Mouse (Mus musculus) forebrain, embryonic 12.5 days (tissue): ENCODE data around the gene Gxylt2. TPM values are rescaled to one million over a fixed set of nuclear protein-coding genes. Genes with fewer than 3 reads are reported as not detected.

Experiments
- ATAC-seq: fragments of 200-750 bp; cut with Nextera tagmentation; 2 replicates; pipeline ENCODE4 v1.8.0; 2017; ENCODE audit warnings: moderate TSS enrichment; ENCODE audit not compliant: low FRiP score
- H3K27ac ChIP-seq: fragments of 300-500 bp; sonication (generic); 2 replicates; pipeline ENCODE4 v1.5.1; 2016; ENCODE audit warnings: mild to moderate bottlenecking
- H3K27me3 ChIP-seq: fragments of 300-500 bp; sonication (generic); 2 replicates; pipeline ENCODE4 v1.6.1; 2016; ENCODE audit warnings: mild to moderate bottlenecking
- H3K36me3 ChIP-seq: fragments of 300-500 bp; sonication (generic); replicated peaks from 2 replicates; pipeline ENCODE4 v1.6.1; 2016; ENCODE audit warnings: mild to moderate bottlenecking
- H3K4me1 ChIP-seq: fragments of 300-500 bp; sonication (generic); 2 replicates; pipeline ENCODE4 v1.6.1; 2016
- H3K4me2 ChIP-seq: fragments of 300-500 bp; sonication (generic); 2 replicates; pipeline ENCODE4 v1.6.1; 2016; ENCODE audit warnings: mild to moderate bottlenecking, moderate library complexity
- H3K4me3 ChIP-seq: fragments of 300-500 bp; sonication (generic); replicated peaks from 2 replicates; pipeline ENCODE4 v1.5.1; 2016; ENCODE audit warnings: mild to moderate bottlenecking
- H3K9ac ChIP-seq: fragments of 300-500 bp; sonication (generic); 2 replicates; pipeline ENCODE4 v1.6.1; 2016; ENCODE audit warnings: mild to moderate bottlenecking
- H3K9me3 ChIP-seq: fragments of 300-500 bp; sonication (generic); 2 replicates; pipeline ENCODE4 v1.6.1; 2016
- WGBS: fragments of 180-500 bp; shearing (Covaris S2); methylation state at CpG from one replicate; pipeline ENCODE4 v1.1.7; 2016; 5-methylcytosine and 5-hydroxymethylcytosine counted together
- polyA plus RNA-seq: library from polyadenylated mRNA; unstranded; fragments of >200 nt; fragmentation: Nextera tagmentation; extraction: Ambion mirVana; gene quantifications from 2 replicates; pipeline ENCODE4 v1.2.1, GENCODE M21; 2016

The Gxylt2 gene
- 1.8 and 3.5 TPM in 2 replicates for polyA plus RNA-seq

DNA sequence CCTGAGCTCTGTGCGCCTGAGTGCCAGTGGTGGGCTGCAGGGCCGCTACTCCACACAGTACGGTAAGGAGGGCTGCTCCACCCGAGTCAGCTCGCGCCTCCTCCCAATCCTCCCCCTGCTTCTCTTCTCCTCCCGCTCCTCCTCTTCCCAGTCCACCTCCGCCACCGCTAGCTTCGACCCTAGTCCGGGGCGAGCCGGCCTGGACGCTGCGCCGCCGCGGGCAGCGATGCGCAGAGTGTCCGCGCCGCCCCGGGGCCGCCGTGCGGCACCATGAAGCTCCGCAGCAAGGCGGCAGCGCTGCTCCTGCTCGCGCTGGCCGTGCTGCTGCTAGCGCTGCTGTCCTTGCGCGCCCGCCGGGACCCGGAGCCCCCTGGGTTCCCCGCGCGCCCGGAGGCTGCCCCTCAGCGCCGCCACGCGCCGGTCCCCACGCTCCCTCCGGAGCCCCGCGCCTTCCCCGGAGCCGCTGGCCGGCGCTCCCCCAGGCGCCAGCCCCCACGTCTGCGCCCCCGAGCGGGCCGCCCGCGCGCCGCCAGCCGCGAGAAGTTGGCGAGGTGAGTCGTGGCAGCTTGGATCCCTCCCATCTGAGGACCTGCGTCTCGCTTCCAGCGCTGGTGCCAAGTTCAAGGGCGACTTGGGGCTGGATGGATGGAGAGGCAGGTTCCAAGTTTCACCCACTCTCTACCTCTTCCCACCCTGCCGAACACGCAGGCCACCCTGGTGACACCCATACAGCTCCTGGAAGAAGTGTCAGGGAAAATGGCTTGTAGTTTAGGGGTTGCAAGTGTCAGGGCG, at the start of gene Gxylt2:
Gxylt2 (plus strand) TSS at position 161 of the 792 bp plus-strand sequence.
- H3K4me3 ChIP-seq, result peak within 1 kb of the TSS; percentile 69
- WGBS, result under 1% methylated on average over 68 of the region's 77 CpGs
- peaks cover 20% of the 10 kb centered on the region for H3K4me1 ChIP-seq
- H3K4me2 ChIP-seq, result peak within 1 kb of the TSS; percentile 98
- peaks cover 43% of the 10 kb centered on the region for H3K27me3 ChIP-seq
- H3K9me3 ChIP-seq, result no peaks in the 10 kb centered on the region
- H3K9ac ChIP-seq, result peak within 1 kb of the TSS; percentile 66
- 0 out of 2 replicates have a peak within 1 kb of the TSS, but pooled peaks have one; percentile 13 for H3K27ac ChIP-seq
- H3K36me3 ChIP-seq, result no peaks in the 10 kb centered on the region
- ATAC-seq, result peak; percentile 86

DNA sequence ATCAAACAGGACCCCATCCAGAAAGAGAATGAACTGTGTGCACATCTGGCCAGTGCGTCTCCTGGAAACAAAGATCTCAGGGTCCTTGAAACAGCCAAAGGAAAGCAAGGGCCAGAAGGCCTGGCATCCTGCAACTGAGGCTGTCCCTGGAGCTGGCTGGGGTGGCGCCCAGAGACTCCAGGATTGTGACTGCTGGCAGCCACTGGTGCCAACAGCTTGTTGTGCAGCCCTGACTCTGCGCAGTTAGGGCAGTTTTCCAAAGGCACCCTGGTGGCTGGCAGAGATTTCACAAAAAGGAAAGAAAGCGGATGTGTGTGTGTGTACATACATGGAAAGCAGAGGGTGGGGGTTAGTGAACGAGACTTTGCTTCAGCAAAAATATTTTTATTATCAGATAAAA, 44.1 kb upstream of the Gxylt2 start:
- no peaks in the 10 kb centered on the region for H3K4me1 ChIP-seq
- no peak overlapping the region for H3K4me2 ChIP-seq
- no peaks in the 10 kb centered on the region for H3K9me3 ChIP-seq
- WGBS, result 86% methylated on average over 5 of the region's 5 CpGs
- no peak overlapping the region for H3K27ac ChIP-seq
- H3K4me3 ChIP-seq, result no peak overlapping the region
- no peak for ATAC-seq
- H3K36me3 ChIP-seq, result peaks cover 28% of the 10 kb centered on the region
- H3K27me3 ChIP-seq, result no peaks in the 10 kb centered on the region
- H3K9ac ChIP-seq, result no peak overlapping the region

GRCm38 (mm10) chr6:100662224-100662623, 42.3 kb upstream of the Gxylt2 start:
- Histone ChIP-seq H3K4me2 (no peak overlapping the region), H3K4me3 (no peak overlapping the region), H3K27ac (no peak overlapping the region), H3K27me3 (no peaks in the 10 kb centered on the region), H3K4me1 (no peaks in the 10 kb centered on the region), H3K9ac (no peak overlapping the region), H3K9me3 (no peaks in the 10 kb centered on the region), H3K36me3 (peaks cover 28% of the 10 kb centered on the region)
- ATAC-seq, result no peak
- 74% methylated on average over 6 of the region's 6 CpGs for WGBS

DNA sequence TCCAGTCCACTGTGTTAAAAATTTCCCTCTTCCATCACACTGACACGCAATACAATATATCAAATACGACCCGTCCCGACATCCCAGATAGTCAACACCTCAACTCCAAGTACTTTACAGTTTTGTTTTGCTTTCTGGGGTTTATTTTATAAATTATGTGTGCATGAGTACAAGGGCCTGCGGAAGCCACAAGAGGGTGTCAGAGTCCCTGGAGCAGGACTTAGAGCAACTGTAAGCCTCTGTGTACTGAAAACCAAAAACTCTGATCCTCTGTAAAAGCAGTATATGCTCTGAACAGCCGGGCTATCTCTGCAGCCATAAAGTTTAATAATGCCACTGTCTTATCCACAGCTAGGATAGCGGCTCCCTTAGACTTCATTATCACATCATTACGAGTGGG, 36.9 kb upstream of the Gxylt2 start:
- no peak for ATAC-seq
- H3K4me2 ChIP-seq, result no peak overlapping the region
- peaks cover 7% of the 10 kb centered on the region for H3K27me3 ChIP-seq
- H3K4me3 ChIP-seq, result no peak overlapping the region
- WGBS, result 95% methylated on average over 8 of the region's 8 CpGs
- H3K9ac ChIP-seq, result no peak overlapping the region
- no peaks in the 10 kb centered on the region for H3K9me3 ChIP-seq
- peaks cover 19% of the 10 kb centered on the region for H3K36me3 ChIP-seq
- no peak overlapping the region for H3K27ac ChIP-seq
- H3K4me1 ChIP-seq, result peaks cover 9% of the 10 kb centered on the region

GRCm38 (mm10) chr6:100668858-100669257, 35.7 kb upstream of the Gxylt2 start:
- Histone ChIP-seq H3K4me2 (no peak overlapping the region), H3K4me3 (no peak overlapping the region)
- 84% methylated on average over 2 of the region's 2 CpGs for WGBS

GRCm38 (mm10) chr6:100670370-100670841, 34.1 kb upstream of the Gxylt2 start:
- Histone ChIP-seq H3K9me3 (no peaks in the 10 kb centered on the region), H3K4me1 (peaks cover 9% of the 10 kb centered on the region), H3K27ac (no peak overlapping the region; the same call in 1 of the 2 replicates), H3K4me2 (peak overlapping the region; percentile 91), H3K4me3 (peak overlapping the region; percentile 83), H3K9ac (peak overlapping the region; percentile 64), H3K36me3 (no peaks in the 10 kb centered on the region), H3K27me3 (peaks cover 16% of the 10 kb centered on the region)
- ATAC-seq, result peak; percentile 63
- under 1% methylated on average over 32 of the region's 32 CpGs for WGBS

More at GRCm38 (mm10) chr6:100668858-100669257, 35.7 kb upstream of the Gxylt2 start:
- Histone ChIP-seq H3K9me3 (no peaks in the 10 kb centered on the region), H3K4me1 (peaks cover 9% of the 10 kb centered on the region), H3K9ac (no peak overlapping the region), H3K27ac (no peak overlapping the region), H3K27me3 (peaks cover 13% of the 10 kb centered on the region), H3K36me3 (peaks cover 11% of the 10 kb centered on the region)
- ATAC-seq, result no peak

- Histone ChIP-seq H3K9me3 (no peaks in the 10 kb centered on the region), H3K36me3 (no peaks in the 10 kb centered on the region), H3K9ac (peak within 1 kb of the TSS; percentile 64), H3K4me2 (peak within 1 kb of the TSS; percentile 91), H3K27ac (no peak within 1 kb of the TSS; the same call in 1 of the 2 replicates), H3K4me3 (peak within 1 kb of the TSS; percentile 83), H3K4me1 (peaks cover 9% of the 10 kb centered on the region), H3K27me3 (peaks cover 16% of the 10 kb centered on the region)
- WGBS, result under 1% methylated on average over 49 of the region's 49 CpGs
- peak; percentile 94 for ATAC-seq
Measured at GRCm38 (mm10) chr6:100670880-100671344, 33.6 kb upstream of the Gxylt2 start, which contains the start of gene Shq1. Shq1 (minus strand) TSS chr6:100671157.

DNA sequence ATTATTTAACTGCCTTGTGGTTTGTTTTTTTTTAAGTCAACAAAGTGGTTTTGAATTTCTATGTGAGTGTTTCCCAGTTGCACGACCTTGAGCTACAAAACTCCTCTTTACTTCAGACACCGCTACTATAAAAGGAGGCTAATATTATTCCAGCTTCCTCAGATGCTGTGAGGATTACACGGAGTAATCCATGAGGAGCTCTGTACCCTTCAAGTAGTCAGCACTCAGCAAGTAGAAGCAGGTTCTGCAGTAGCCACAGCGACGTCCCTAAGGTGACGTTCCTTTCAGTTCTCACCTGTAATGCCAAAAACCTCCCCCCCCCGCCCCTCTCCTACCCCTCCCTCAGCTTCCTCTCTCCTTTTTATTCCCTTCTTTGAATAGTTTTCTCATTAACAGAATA, 33.1 kb upstream of the Gxylt2 start:
- Histone ChIP-seq H3K36me3 (no peaks in the 10 kb centered on the region), H3K27ac (no peak overlapping the region), H3K4me2 (peak overlapping the region; percentile 91), H3K4me3 (peak overlapping the region; percentile 83), H3K9me3 (no peaks in the 10 kb centered on the region), H3K4me1 (peaks cover 9% of the 10 kb centered on the region), H3K9ac (no peak overlapping the region), H3K27me3 (peaks cover 16% of the 10 kb centered on the region)
- 10% methylated on average over 7 of the region's 7 CpGs for WGBS
- no peak for ATAC-seq

GRCm38 (mm10) chr6:100674974-100675373, 29.6 kb upstream of the Gxylt2 start:
- Histone ChIP-seq H3K4me2 (no peak overlapping the region), H3K4me3 (no peak overlapping the region), H3K9ac (no peak overlapping the region), H3K4me1 (peaks cover 6% of the 10 kb centered on the region), H3K36me3 (no peaks in the 10 kb centered on the region), H3K27me3 (peaks cover 16% of the 10 kb centered on the region), H3K9me3 (no peaks in the 10 kb centered on the region), H3K27ac (no peak overlapping the region)
- no peak for ATAC-seq
- 32% methylated on average over 6 of the region's 6 CpGs for WGBS

DNA sequence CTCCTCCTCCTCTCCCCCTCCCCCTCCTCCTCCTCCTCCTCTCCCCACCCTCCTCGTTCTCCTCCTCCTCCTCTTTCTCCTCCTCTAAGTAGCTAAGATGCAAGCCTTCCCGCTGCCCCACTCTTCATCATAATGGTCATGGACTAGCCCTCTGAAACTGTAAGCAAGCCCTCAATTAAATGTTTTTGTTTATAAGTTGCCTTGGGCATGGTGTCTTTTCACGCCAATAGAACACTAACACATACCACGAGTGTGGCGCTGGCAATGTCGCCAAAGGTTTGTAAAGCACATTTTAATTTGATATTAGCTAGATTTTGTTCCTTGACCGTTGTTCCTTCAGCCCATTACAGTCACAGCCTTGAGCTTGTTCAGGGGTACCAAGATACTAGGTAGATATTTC, 28.1 kb upstream of the Gxylt2 start:
- no peak overlapping the region for H3K9ac ChIP-seq
- H3K9me3 ChIP-seq, result no peaks in the 10 kb centered on the region
- peaks cover 2% of the 10 kb centered on the region; the same call in 1 of the 2 replicates for H3K4me1 ChIP-seq
- no peak overlapping the region for H3K4me3 ChIP-seq
- no peak overlapping the region for H3K4me2 ChIP-seq
- 80% methylated on average over 7 of the region's 7 CpGs for WGBS
- ATAC-seq, result no peak
- H3K27ac ChIP-seq, result no peak overlapping the region
- peaks cover 16% of the 10 kb centered on the region for H3K27me3 ChIP-seq
- H3K36me3 ChIP-seq, result no peaks in the 10 kb centered on the region

- no peaks in the 10 kb centered on the region for H3K4me1 ChIP-seq
- ATAC-seq, result no peak
- H3K27me3 ChIP-seq, result 0 out of 2 replicates have a peak, but pooled peaks cover 3% of the 10 kb centered on the region
- no peak overlapping the region for H3K4me2 ChIP-seq
- no peak overlapping the region for H3K9ac ChIP-seq
- no peak overlapping the region for H3K27ac ChIP-seq
- H3K36me3 ChIP-seq, result no peaks in the 10 kb centered on the region
- no peak overlapping the region for H3K4me3 ChIP-seq
- no peaks in the 10 kb centered on the region for H3K9me3 ChIP-seq
- 96% methylated on average over 2 of the region's 2 CpGs for WGBS
Measured at GRCm38 (mm10) chr6:100678636-100679035, 25.9 kb upstream of the Gxylt2 start.

- WGBS, result 85% methylated on average over 2 of the region's 2 CpGs
- no peak overlapping the region for H3K27ac ChIP-seq
Measured at GRCm38 (mm10) chr6:100686341-100686740, 18.2 kb upstream of the Gxylt2 start.

More at GRCm38 (mm10) chr6:100686341-100686740, 18.2 kb upstream of the Gxylt2 start:
- Histone ChIP-seq H3K4me2 (no peak overlapping the region), H3K4me1 (no peaks in the 10 kb centered on the region), H3K27me3 (no peaks in the 10 kb centered on the region), H3K9me3 (no peaks in the 10 kb centered on the region), H3K36me3 (no peaks in the 10 kb centered on the region), H3K4me3 (no peak overlapping the region), H3K9ac (no peak overlapping the region)
- no peak for ATAC-seq
